Mouse (Mus musculus): ENCODE measurements around the gene Golim4. TPM values are rescaled to one million over a fixed set of nuclear protein-coding genes. Genes with fewer than 3 reads are reported as not detected.

Golim4 gene
- polyA plus RNA-seq, 1 experiment from 2014 or later, result 40.0 TPM

DNA sequence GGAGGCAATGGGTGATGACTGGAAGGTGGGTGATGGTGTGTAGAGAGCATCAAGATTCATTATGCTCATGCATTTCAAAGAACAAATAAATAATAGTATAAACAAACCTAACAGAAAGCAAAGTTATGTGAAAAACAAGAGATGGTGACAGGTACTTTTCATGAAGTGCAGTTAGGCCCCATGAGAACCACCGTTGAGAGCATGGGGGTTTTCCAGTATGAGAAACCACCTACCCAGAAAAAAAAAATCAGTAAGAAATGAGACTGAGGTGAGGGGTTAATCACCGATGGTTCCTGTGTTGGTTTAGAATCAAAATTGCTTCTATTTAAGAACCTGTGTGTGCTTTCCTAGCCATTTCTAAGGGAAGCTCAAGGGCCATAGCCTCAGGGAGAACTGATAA, 121.9 kb downstream of the Golim4 start:
- 78% methylated on average over 2 of the region's 2 CpGs for WGBS
- Histone ChIP-seq H3K27ac (replicated peaks) (no peak overlapping the region), H3K9me3 (ENCODE audit: control insufficient read depth, low read length) (no peaks in the 10 kb centered on the region), H3K4me3 (ENCODE audit: low read depth, low read length) (no peak overlapping the region), H3K4me1 (replicated peaks; ENCODE audit: control insufficient read depth, insufficient read depth) (no peaks in the 10 kb centered on the region), H3K36me3 (ENCODE audit: control insufficient read depth, insufficient read depth, low read length) (no peaks in the 10 kb centered on the region), H3K27me3 (ENCODE audit: control insufficient read depth, insufficient read depth, low read length) (no peaks in the 10 kb centered on the region), H3K9ac (ENCODE audit: low read length) (no peak overlapping the region), H3K4me2 (replicated peaks; ENCODE audit: low read depth) (no peak overlapping the region)
- no peak for DNase-seq (ENCODE audit: low spot score)
- TF ChIP-seq EP300 (optimal IDR thresholded peaks at IDR 0.05), result no peak
- no peak for TF ChIP-seq CTCF (IDR thresholded peaks at IDR 0.05; ENCODE audit: low read depth)
- no peak for ATAC-seq (ENCODE audit: low FRiP score, low TSS enrichment)

Other genes starting within 250 kb of the Golim4 start
- not detected in 2 replicates for gene Gm29133, start 208.8 kb downstream of the Golim4 start, polyA plus RNA-seq (2015; fragmentation: Nextera tagmentation; extraction: Ambion mirVana)
- 1.7 and 2.0 TPM in 2 replicates for gene Fstl5, start 117.3 kb upstream of the Golim4 start, polyA plus RNA-seq (2015; fragmentation: Nextera tagmentation; extraction: Ambion mirVana)

Data from stomach, postnatal 0 days (tissue).